Mouse (Mus musculus): ENCODE data around the gene Gm21119. TPM values are rescaled to one million over a fixed set of nuclear protein-coding genes. Genes with fewer than 3 reads are reported as not detected.
A peak's percentile ranks its signal among the peaks of the same experiment; 100 is the strongest.

The Gm21119 gene
- total RNA-seq, 4 experiments from 2014 or later, result 0.22 to 0.56 (median 0.41) TPM; not detected in 1

DNA sequence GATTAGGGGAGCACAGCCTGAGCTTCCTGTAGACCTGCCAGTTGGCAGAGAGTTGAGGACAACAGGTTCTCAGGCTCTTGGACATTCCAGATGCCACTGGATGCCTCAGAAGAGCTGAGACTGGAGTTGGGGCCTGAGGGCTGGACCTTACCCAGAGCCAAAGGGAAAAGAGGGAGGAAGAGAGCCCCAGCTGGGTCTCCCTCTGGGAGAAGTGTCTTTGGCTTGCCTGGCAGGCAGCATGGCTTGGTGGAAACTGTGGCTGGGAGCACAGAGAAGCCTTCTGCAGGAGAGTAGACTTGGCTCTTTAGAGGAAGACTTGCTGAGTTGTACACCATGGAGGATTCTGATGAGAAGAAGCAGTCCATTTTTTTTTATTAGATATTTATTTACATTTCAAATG lies 38.3 kb downstream of the Gm21119 start:
- DNase-seq (ENCODE audit: low spot score in 2 of 2), result peak; percentile 14 to 31

GRCm38 (mm10) chr8:20678418-20678817 lies 63.7 kb downstream of the Gm21119 start:
- peak in 1 of 2 experiments; percentile 2 for DNase-seq (ENCODE audit: low spot score in 2 of 2)

Measured in gastrocnemius, adult 8-10 months (tissue).